Mouse (Mus musculus): ENCODE results near the gene Lix1l. TPM values are rescaled to one million over a fixed set of nuclear protein-coding genes. Genes with fewer than 3 reads are reported as not detected.
A peak's percentile ranks its signal among the peaks of the same experiment; 100 is the strongest.

Lix1l gene
- total and polyA plus RNA-seq, 3 experiments = 24.7 to 25.3 (median 25.2) TPM

DNA sequence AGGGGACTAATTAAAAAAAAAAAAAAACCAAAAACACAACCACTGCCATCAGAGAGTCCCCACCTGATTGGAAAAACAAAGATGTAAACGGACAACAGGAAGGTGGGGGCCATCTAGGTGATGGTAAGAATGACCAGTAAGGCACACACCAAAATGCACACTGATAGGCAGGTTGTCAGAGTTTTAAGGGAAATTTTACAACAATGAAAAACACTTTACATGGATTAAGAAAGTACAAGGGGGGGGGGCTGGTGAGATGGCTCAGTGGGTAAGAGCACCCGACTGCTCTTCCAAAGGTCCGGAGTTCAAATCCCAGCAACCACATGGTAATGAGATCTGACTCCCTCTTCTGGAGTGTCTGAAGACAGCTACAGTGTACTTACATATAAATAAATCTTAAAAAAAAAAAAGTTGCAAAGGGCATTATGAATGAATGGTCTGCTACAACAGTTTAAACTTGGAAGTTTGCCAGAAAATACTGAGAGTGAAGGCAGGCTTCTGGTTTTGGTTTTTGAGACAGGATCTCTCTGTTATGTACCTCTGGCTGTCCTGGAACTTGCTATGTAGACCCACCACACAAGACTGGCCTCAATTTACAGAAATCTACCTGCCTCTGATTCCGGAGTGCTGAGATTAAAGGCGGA, 67.6 kb downstream of the Lix1l start:
- no peak overlapping the region for H3K9ac ChIP-seq (ENCODE audit: low read depth, low read length)
- H3K79me2 ChIP-seq (replicated peaks; ENCODE audit: control insufficient read depth, insufficient read depth, low read length) = no peaks in the 10 kb centered on the region
- no peak for DNase-seq
- H3K27me3 ChIP-seq (ENCODE audit: control insufficient read depth, insufficient read depth, low read length) = no peaks in the 10 kb centered on the region
- 88% methylated on average over 5 of the region's 5 CpGs for WGBS
- no peak for TF ChIP-seq POLR2A (IDR thresholded peaks at IDR 0.05; ENCODE audit: insufficient read depth, low read depth, low read length)
- no peak for TF ChIP-seq EP300 (IDR thresholded peaks at IDR 0.05; ENCODE audit: insufficient read depth, low read depth, low read length)
- TF ChIP-seq CTCF (IDR thresholded peaks at IDR 0.05) = no peak
- intact Hi-C loops (cut with DNase I) = loop anchor here (5.0 kb wide), 1 partner anchor 39 kb away; the partner anchor contains the start of gene Nudt17
- no peaks in the 10 kb centered on the region for H3K36me3 ChIP-seq (ENCODE audit: control insufficient read depth, insufficient read depth, low read length)
- no peak overlapping the region for H3K27ac ChIP-seq
- H3K4me3 ChIP-seq = no peak overlapping the region
- H3K4me1 ChIP-seq (ENCODE audit: control insufficient read depth, insufficient read depth, low read length) = peaks cover 3% of the 10 kb centered on the region; the same call in 1 of the 2 replicates

DNA sequence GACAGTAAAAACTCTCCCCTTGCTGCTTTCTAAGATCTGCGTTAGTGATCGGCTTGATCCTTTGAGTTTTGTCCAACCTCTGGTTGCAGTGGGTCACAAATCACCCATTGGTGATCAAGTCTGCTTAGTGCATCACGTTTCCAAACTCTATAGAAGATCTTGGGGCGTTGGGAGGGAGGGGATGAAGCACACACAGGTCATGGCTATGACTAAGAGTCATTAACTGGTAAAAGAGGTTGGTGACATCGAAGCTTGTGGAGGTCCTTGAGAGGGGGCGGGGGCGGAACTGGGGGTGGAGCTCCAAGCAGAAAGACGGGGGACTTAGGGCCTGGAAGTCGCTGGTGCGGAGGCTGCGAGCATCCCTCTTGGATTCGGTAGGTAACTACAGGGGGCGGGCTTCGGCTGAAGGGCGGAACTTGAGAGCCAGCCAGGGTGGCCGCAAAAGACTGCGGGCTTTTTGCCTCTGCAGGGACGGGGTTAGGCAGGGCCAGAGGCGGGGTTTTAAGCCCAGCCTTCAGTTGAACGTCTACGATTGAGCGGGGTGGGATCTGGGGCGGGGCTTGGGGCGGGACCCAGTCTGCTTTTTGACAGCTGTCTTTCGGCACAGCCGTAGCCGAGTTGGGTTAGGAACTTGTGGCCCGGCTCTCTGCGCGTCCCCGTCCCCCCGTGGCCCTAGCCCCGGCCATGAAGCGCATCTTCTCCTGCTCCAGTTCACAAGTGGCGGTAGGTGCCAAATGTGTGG, 68.9 kb downstream of the Lix1l start, which contains the start of gene Ankrd35:
TSS of gene Ankrd35 (plus strand) at position 405 of the 742 bp plus-strand sequence.
- whole genome bisulfite sequencing = 6% methylated on average over 35 of the region's 35 CpGs
- Histone ChIP-seq H3K27ac (peak within 1 kb of the TSS; percentile 3), H3K79me2 (replicated peaks; ENCODE audit: control insufficient read depth, insufficient read depth, low read length) (no peaks in the 10 kb centered on the region), H3K36me3 (ENCODE audit: control insufficient read depth, insufficient read depth, low read length) (no peaks in the 10 kb centered on the region), H3K4me1 (ENCODE audit: control insufficient read depth, insufficient read depth, low read length) (peaks cover 1% of the 10 kb centered on the region; the same call in 1 of the 2 replicates), H3K27me3 (ENCODE audit: control insufficient read depth, insufficient read depth, low read length) (no peaks in the 10 kb centered on the region), H3K4me3 (peak within 1 kb of the TSS; percentile 53), H3K9ac (ENCODE audit: low read depth, low read length) (peak within 1 kb of the TSS; percentile 58)
- DNase-seq = peak; percentile 82 to 87
- intact Hi-C loops (cut with DNase I) = loop anchor here (5.0 kb wide), 1 partner anchor 37 kb away; the partner anchor contains the start of gene Nudt17
- no peak for TF ChIP-seq POLR2A (IDR thresholded peaks at IDR 0.05; ENCODE audit: insufficient read depth, low read depth, low read length)
- TF ChIP-seq CTCF (IDR thresholded peaks at IDR 0.05) = peak; percentile 53

DNA sequence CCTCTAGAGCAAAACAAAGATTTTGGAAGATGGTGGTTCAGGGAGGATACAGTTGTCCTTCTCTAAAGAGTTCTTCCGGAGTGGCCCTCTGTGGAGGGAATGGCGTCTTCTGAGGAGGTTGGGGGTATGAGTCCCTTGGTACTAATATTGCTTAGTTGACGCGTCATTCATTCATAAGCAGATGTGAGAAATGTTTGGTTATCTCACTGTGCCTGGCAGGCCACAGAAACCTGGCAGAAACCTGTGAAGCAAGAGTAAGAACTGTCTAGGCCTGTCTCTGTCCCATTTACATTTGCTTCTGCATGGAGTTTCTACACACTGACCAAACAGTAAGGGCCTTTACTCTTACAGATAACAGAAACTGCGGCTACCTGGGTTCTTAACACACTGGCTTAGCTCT, 70.6 kb downstream of the Lix1l start:
- no peak for DNase-seq
- Histone ChIP-seq H3K27me3 (ENCODE audit: control insufficient read depth, insufficient read depth, low read length) (no peaks in the 10 kb centered on the region), H3K27ac (no peak overlapping the region), H3K79me2 (replicated peaks; ENCODE audit: control insufficient read depth, insufficient read depth, low read length) (no peaks in the 10 kb centered on the region), H3K36me3 (ENCODE audit: control insufficient read depth, insufficient read depth, low read length) (no peaks in the 10 kb centered on the region), H3K4me1 (ENCODE audit: control insufficient read depth, insufficient read depth, low read length) (peaks cover 1% of the 10 kb centered on the region; the same call in 1 of the 2 replicates), H3K4me3 (no peak overlapping the region), H3K9ac (ENCODE audit: low read depth, low read length) (no peak overlapping the region)
- intact Hi-C loops (cut with DNase I) = no loop called here
- WGBS = 97% methylated on average over 5 of the region's 5 CpGs
- TF ChIP-seq CTCF (IDR thresholded peaks at IDR 0.05) = no peak
- no peak for TF ChIP-seq POLR2A (IDR thresholded peaks at IDR 0.05; ENCODE audit: insufficient read depth, low read depth, low read length)
- no peak for TF ChIP-seq EP300 (IDR thresholded peaks at IDR 0.05; ENCODE audit: insufficient read depth, low read depth, low read length)

DNA sequence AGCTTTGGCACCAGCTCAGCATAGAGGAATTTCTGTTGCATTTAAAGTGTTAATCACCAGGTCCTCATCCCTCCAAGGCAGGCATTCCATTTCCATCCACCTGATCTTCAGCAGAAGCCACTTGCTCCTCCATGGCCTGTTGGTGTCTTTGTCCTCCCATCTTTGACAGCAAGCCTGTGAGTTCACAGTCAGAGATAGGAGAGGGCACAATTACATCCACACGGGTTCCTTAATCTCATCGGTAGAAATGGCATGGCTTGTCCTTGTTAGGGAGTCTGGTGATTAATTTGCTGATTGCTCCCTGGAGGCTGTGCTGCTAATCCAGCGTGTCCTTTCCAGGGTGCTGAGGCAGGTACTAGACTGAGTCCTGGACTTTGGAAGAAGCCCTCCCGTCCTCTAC, 72.6 kb downstream of the Lix1l start:
- peaks cover 1% of the 10 kb centered on the region; the same call in 1 of the 2 replicates for H3K4me1 ChIP-seq (ENCODE audit: control insufficient read depth, insufficient read depth, low read length)
- WGBS = 77% methylated on average over 4 of the region's 4 CpGs
- no peak overlapping the region for H3K4me3 ChIP-seq
- no peaks in the 10 kb centered on the region for H3K27me3 ChIP-seq (ENCODE audit: control insufficient read depth, insufficient read depth, low read length)
- H3K79me2 ChIP-seq (replicated peaks; ENCODE audit: control insufficient read depth, insufficient read depth, low read length) = no peaks in the 10 kb centered on the region
- no peak for DNase-seq
- intact Hi-C loops (cut with DNase I) = no loop called here
- no peak overlapping the region for H3K9ac ChIP-seq (ENCODE audit: low read depth, low read length)
- TF ChIP-seq POLR2A (IDR thresholded peaks at IDR 0.05; ENCODE audit: insufficient read depth, low read depth, low read length) = no peak
- TF ChIP-seq CTCF (IDR thresholded peaks at IDR 0.05) = no peak
- no peak for TF ChIP-seq EP300 (IDR thresholded peaks at IDR 0.05; ENCODE audit: insufficient read depth, low read depth, low read length)
- no peaks in the 10 kb centered on the region for H3K36me3 ChIP-seq (ENCODE audit: control insufficient read depth, insufficient read depth, low read length)
- H3K27ac ChIP-seq = no peak overlapping the region

DNA sequence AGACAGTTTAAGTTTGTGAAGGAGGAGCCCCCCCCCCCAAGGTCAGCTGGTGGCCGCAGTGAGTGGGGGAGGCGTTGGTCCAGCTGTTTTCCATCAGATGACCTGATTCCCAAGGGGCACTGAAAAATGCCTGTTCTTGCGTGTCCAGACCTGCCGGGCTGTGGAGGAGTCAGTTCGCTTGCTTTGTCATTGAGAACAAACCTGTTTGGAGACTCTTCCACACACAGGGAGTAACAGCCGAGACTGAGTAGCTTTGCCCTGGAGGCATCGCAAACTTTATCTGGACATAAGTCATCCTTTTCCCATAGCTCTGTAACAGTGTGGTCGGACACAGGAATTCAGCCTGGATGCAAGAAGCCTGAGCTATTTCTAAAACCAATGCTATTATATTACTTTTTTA, 73.5 kb downstream of the Lix1l start:
- no peak for DNase-seq
- no peaks in the 10 kb centered on the region for H3K36me3 ChIP-seq (ENCODE audit: control insufficient read depth, insufficient read depth, low read length)
- 62% methylated on average over 8 of the region's 8 CpGs for WGBS
- H3K27me3 ChIP-seq (ENCODE audit: control insufficient read depth, insufficient read depth, low read length) = no peaks in the 10 kb centered on the region
- H3K27ac ChIP-seq = no peak overlapping the region
- no peak overlapping the region for H3K9ac ChIP-seq (ENCODE audit: low read depth, low read length)
- peaks cover 1% of the 10 kb centered on the region; the same call in 1 of the 2 replicates for H3K4me1 ChIP-seq (ENCODE audit: control insufficient read depth, insufficient read depth, low read length)
- TF ChIP-seq EP300 (IDR thresholded peaks at IDR 0.05; ENCODE audit: insufficient read depth, low read depth, low read length) (no peak), POLR2A (IDR thresholded peaks at IDR 0.05; ENCODE audit: insufficient read depth, low read depth, low read length) (no peak), CTCF (IDR thresholded peaks at IDR 0.05) (no peak)
- no peak overlapping the region for H3K4me3 ChIP-seq
- intact Hi-C loops (cut with DNase I) = no loop called here
- H3K79me2 ChIP-seq (replicated peaks; ENCODE audit: control insufficient read depth, insufficient read depth, low read length) = no peaks in the 10 kb centered on the region

DNA sequence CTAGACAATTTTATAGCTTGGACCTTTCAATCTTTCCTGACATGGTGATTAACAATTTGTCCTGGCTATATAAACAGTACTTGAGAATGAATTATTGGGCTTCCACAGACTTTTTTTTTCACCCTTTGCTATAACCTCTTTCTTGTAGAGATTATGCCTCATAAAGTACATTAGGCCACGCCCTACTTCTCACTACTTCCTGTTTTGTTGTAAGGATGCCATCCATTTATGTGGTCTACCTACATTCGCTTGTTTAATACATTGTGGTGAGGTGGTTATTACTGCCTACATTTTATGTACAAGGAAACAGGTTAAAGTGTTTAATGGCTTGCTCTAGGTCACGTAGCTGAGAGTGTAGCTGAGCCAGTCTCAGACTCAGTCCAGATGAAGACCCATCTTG, 74.2 kb downstream of the Lix1l start:
- TF ChIP-seq CTCF (IDR thresholded peaks at IDR 0.05) (no peak), POLR2A (IDR thresholded peaks at IDR 0.05; ENCODE audit: insufficient read depth, low read depth, low read length) (no peak), EP300 (IDR thresholded peaks at IDR 0.05; ENCODE audit: insufficient read depth, low read depth, low read length) (no peak)

More for the DNA sequence above, 74.2 kb downstream of the Lix1l start:
- Histone ChIP-seq H3K36me3 (ENCODE audit: control insufficient read depth, insufficient read depth, low read length) (no peaks in the 10 kb centered on the region), H3K9ac (ENCODE audit: low read depth, low read length) (no peak overlapping the region), H3K4me3 (no peak overlapping the region), H3K27me3 (ENCODE audit: control insufficient read depth, insufficient read depth, low read length) (no peaks in the 10 kb centered on the region), H3K27ac (no peak overlapping the region), H3K4me1 (ENCODE audit: control insufficient read depth, insufficient read depth, low read length) (no peaks in the 10 kb centered on the region), H3K79me2 (replicated peaks; ENCODE audit: control insufficient read depth, insufficient read depth, low read length) (no peaks in the 10 kb centered on the region)
- DNase-seq = no peak
- 86% methylated on average over 3 of the region's 3 CpGs for WGBS
- intact Hi-C loops (cut with DNase I) = no loop called here

All from heart, adult 2 months (tissue).